Mouse (Mus musculus) liver, postnatal 0 days (tissue): ENCODE measurements around the gene F11r. TPM values are rescaled to one million over a fixed set of nuclear protein-coding genes. Genes with fewer than 3 reads are reported as not detected.

ENCODE experiments used
- ATAC-seq: fragments of 200-750 bp; cut with Nextera tagmentation; 2 replicates; pipeline ENCODE4 v1.8.0; 2017; ENCODE audit warnings: mild to moderate bottlenecking, moderate library complexity
- DNase-seq: peaks from one replicate; pipeline ENCODE4 v3.0.0-alpha.2; 2016
- H3K27ac ChIP-seq: fragments of 300-500 bp; sonication (generic); 2 replicates; pipeline ENCODE4 v1.5.1; 2014; ENCODE audit warnings: antibody characterized with exemption, moderate library complexity, mild to moderate bottlenecking, low read depth
- H3K27me3 ChIP-seq: fragments of 300-500 bp; sonication (generic); 2 replicates; pipeline ENCODE4 v1.6.1; 2014; ENCODE audit warnings: low read length, control low read depth, mixed read lengths; ENCODE audit not compliant: insufficient read depth
- H3K36me3 ChIP-seq: fragments of 300-500 bp; sonication (generic); replicated peaks from 2 replicates; pipeline ENCODE4 v1.6.1; 2014; ENCODE audit warnings: mild to moderate bottlenecking, control low read depth, low read length, moderate library complexity, mixed read lengths; ENCODE audit not compliant: insufficient read depth
- H3K4me1 ChIP-seq: fragments of 300-500 bp; sonication (generic); 2 replicates; pipeline ENCODE4 v1.6.1; 2014; ENCODE audit warnings: antibody characterized with exemption, mild to moderate bottlenecking, control low read depth; ENCODE audit not compliant: insufficient read depth
- H3K4me2 ChIP-seq: fragments of 300-500 bp; sonication (generic); 2 replicates; pipeline ENCODE4 v1.6.1; 2014; ENCODE audit warnings: low read depth, mild to moderate bottlenecking, low read length, moderate library complexity, mixed read lengths
- H3K4me3 ChIP-seq: fragments of 300-500 bp; sonication (generic); 2 replicates; pipeline ENCODE4 v1.5.1; 2014; ENCODE audit warnings: low read depth, low read length
- H3K9ac ChIP-seq: fragments of 300-500 bp; sonication (generic); replicated peaks from 2 replicates; pipeline ENCODE4 v1.6.1; 2014; ENCODE audit warnings: mild to moderate bottlenecking, moderate library complexity
- H3K9me3 ChIP-seq: fragments of 300-500 bp; sonication (generic); 2 replicates; pipeline ENCODE4 v1.6.1; 2016; ENCODE audit warnings: mild to moderate bottlenecking, control low read depth, low read length, mixed read lengths
- CTCF ChIP-seq: sonication (generic); IDR thresholded peaks from 2 replicates; pipeline ENCODE4 v1.5.1; 2016; ENCODE audit warnings: antibody characterized with exemption, low read depth
- EP300 ChIP-seq: IDR thresholded peaks from 2 replicates; pipeline ENCODE4 v1.6.1; 2016; ENCODE audit warnings: antibody characterized with exemption, low read depth, mild to moderate bottlenecking
- WGBS: fragments of 180-500 bp; shearing (Covaris S2); extraction: QIAGEN DNeasy Blood & Tissue Kit; methylation state at CpG from one replicate; pipeline ENCODE4 v1.1.7; 2014; ENCODE audit not compliant: insufficient replicate concordance; 5-methylcytosine and 5-hydroxymethylcytosine counted together
- polyA plus RNA-seq: library from polyadenylated mRNA; unstranded; fragments of >200 nt; fragmentation: Nextera tagmentation; extraction: Ambion mirVana; gene quantifications from 2 replicates; pipeline ENCODE4 v1.2.1, GENCODE M21; 2015

F11r gene
- polyA plus RNA-seq, 1 experiment from 2014 or later: 57.9 TPM

- peak overlapping the region; percentile 38 for H3K4me2 ChIP-seq
- 0 out of 2 replicates have a peak overlapping the region, but pooled peaks have one; percentile 37 for H3K27ac ChIP-seq
- H3K4me3 ChIP-seq: no peak overlapping the region
- no peak overlapping the region; the same call in 1 of the 2 replicates for H3K9ac ChIP-seq
- no peaks in the 10 kb centered on the region for H3K36me3 ChIP-seq
- H3K27me3 ChIP-seq: no peaks in the 10 kb centered on the region
- peak; percentile 29 for DNase-seq
- TF ChIP-seq EP300 (no peak), CTCF (peak; percentile 69)
- peaks cover 11% of the 10 kb centered on the region; the same call in 1 of the 2 replicates for H3K4me1 ChIP-seq
- 7% methylated on average over 5 of the region's 5 CpGs for WGBS
- H3K9me3 ChIP-seq: no peaks in the 10 kb centered on the region
- ATAC-seq: no peak
These were observed 64.3 kb downstream of the F11r start for GRCm38 (mm10) chr1:171501636-171502080.

GRCm38 (mm10) chr1:171502388-171503249 lies 65.3 kb downstream of the F11r start:
- ATAC-seq (peak; percentile 79), DNase-seq (peak; percentile 67)
- H3K27me3 ChIP-seq: no peaks in the 10 kb centered on the region
- peak overlapping the region; percentile 90 for H3K4me2 ChIP-seq
- no peaks in the 10 kb centered on the region for H3K36me3 ChIP-seq
- peak overlapping the region; percentile 68; the same call in 1 of the 2 replicates for H3K4me3 ChIP-seq
- no peaks in the 10 kb centered on the region for H3K9me3 ChIP-seq
- TF ChIP-seq CTCF (peak; percentile 71), EP300 (no peak)
- H3K4me1 ChIP-seq: peaks cover 11% of the 10 kb centered on the region; the same call in 1 of the 2 replicates
- peak overlapping the region; percentile 98 for H3K27ac ChIP-seq
- WGBS: under 1% methylated on average over 14 of the region's 14 CpGs
- 0 out of 2 replicates have a peak overlapping the region, but pooled peaks have one; percentile 83 for H3K9ac ChIP-seq

GRCm38 (mm10) chr1:171503250-171503591 lies 65.9 kb downstream of the F11r start, which contains the start of gene Alyref2:
Gene Alyref2 (plus strand): TSS chr1:171503478.
- WGBS: under 1% methylated on average over 19 of the region's 19 CpGs
- H3K4me1 ChIP-seq: peaks cover 11% of the 10 kb centered on the region; the same call in 1 of the 2 replicates
- peak; percentile 86 for TF ChIP-seq CTCF
- TF ChIP-seq EP300: peak; percentile 78
- ATAC-seq (peak; percentile 78), DNase-seq (peak; percentile 93)
- H3K27ac ChIP-seq: peak within 1 kb of the TSS; percentile 98
- H3K36me3 ChIP-seq: no peaks in the 10 kb centered on the region
- peak within 1 kb of the TSS; percentile 83 for H3K9ac ChIP-seq
- no peaks in the 10 kb centered on the region for H3K9me3 ChIP-seq
- peak within 1 kb of the TSS; percentile 68 for H3K4me3 ChIP-seq
- peak within 1 kb of the TSS; percentile 90 for H3K4me2 ChIP-seq
- no peaks in the 10 kb centered on the region for H3K27me3 ChIP-seq

GRCm38 (mm10) chr1:171503592-171504291 lies 66.4 kb downstream of the F11r start:
- peak; percentile 53 for ATAC-seq
- Histone ChIP-seq H3K36me3 (no peaks in the 10 kb centered on the region), H3K4me2 (peak overlapping the region; percentile 90), H3K4me1 (peaks cover 11% of the 10 kb centered on the region; the same call in 1 of the 2 replicates), H3K9ac (peak overlapping the region; percentile 83), H3K9me3 (no peaks in the 10 kb centered on the region), H3K27ac (peak overlapping the region; percentile 98), H3K4me3 (peak overlapping the region; percentile 68), H3K27me3 (no peaks in the 10 kb centered on the region)
- WGBS: under 1% methylated on average over 53 of the region's 53 CpGs
- TF ChIP-seq CTCF (no peak), EP300 (no peak)
- peak; percentile 77 for DNase-seq

GRCm38 (mm10) chr1:171504586-171504985 lies 67.3 kb downstream of the F11r start:
- peak overlapping the region; percentile 68; the same call in 1 of the 2 replicates for H3K4me3 ChIP-seq
- no peak for ATAC-seq
- WGBS: 49% methylated on average over 4 of the region's 4 CpGs

GRCm38 (mm10) chr1:171513234-171513633 lies 75.9 kb downstream of the F11r start:
- ATAC-seq (no peak), DNase-seq (no peak)
- no peaks in the 10 kb centered on the region for H3K4me1 ChIP-seq
- no peaks in the 10 kb centered on the region for H3K36me3 ChIP-seq
- no peaks in the 10 kb centered on the region for H3K27me3 ChIP-seq
- H3K4me2 ChIP-seq: no peak overlapping the region
- TF ChIP-seq CTCF: peak; percentile 38; the same call in 1 of the 2 replicates
- TF ChIP-seq EP300: no peak
- no peak overlapping the region for H3K4me3 ChIP-seq
- no peak overlapping the region for H3K27ac ChIP-seq
- WGBS: 78% methylated on average over 2 of the region's 2 CpGs
- H3K9ac ChIP-seq: no peak overlapping the region
- H3K9me3 ChIP-seq: no peaks in the 10 kb centered on the region

More at GRCm38 (mm10) chr1:171504586-171504985, 67.3 kb downstream of the F11r start:
- peaks cover 11% of the 10 kb centered on the region; the same call in 1 of the 2 replicates for H3K4me1 ChIP-seq
- no peak overlapping the region for H3K9ac ChIP-seq
- no peaks in the 10 kb centered on the region for H3K36me3 ChIP-seq
- peak overlapping the region; percentile 90 for H3K4me2 ChIP-seq
- DNase-seq: no peak
- H3K9me3 ChIP-seq: no peaks in the 10 kb centered on the region
- TF ChIP-seq CTCF (no peak), EP300 (no peak)
- no peak overlapping the region for H3K27ac ChIP-seq
- no peaks in the 10 kb centered on the region for H3K27me3 ChIP-seq
